Mouse (Mus musculus): ENCODE results near the gene Calb2. TPM values are rescaled to one million over a fixed set of nuclear protein-coding genes. Genes with fewer than 3 reads are reported as not detected.

The Calb2 gene
- total RNA-seq, 2 experiments from 2014 or later, result not detected

DNA sequence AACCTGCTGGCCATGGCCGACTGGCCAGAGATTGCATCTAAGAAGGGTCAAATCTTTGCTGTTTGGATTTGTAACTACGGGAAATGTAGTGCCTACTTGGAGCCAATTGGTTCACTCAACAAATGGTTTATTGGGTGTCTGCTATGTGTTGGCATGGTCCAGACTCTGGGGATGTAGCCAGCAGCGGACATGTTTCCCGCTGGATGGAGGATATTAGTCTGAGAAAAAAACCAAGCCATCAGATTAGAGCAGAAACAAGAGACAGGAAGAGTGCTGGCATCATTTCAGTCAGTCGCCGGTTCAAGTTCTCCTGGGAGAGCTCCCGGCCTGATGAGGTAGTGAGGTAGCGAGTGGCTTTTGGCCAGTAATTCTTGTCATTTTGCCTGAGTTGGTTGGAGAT lies 33.8 kb downstream of the Calb2 start:
- no peak for ATAC-seq (ENCODE audit: poor library complexity, severe bottlenecking)

DNA sequence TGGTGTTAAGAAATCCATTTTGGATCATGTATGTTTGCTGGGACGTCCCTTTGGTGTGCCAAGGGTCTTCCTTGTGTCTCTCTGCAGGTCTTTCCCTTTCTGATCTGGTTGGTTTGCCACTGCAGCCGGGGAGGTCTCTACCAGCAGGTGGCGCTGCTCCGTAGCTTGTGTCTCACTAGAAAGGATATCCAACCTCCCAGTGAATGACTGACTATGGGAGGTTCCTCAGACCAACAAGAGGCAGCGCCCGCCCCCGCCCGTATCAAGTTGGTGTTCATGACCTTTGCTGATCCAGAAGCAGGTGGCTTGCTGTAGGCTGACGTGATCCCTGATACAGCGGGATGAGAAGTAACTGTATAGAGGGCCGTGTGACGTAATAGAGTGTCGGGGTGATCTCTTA lies 37.5 kb downstream of the Calb2 start:
- no peak for ATAC-seq (ENCODE audit: poor library complexity, severe bottlenecking)

DNA sequence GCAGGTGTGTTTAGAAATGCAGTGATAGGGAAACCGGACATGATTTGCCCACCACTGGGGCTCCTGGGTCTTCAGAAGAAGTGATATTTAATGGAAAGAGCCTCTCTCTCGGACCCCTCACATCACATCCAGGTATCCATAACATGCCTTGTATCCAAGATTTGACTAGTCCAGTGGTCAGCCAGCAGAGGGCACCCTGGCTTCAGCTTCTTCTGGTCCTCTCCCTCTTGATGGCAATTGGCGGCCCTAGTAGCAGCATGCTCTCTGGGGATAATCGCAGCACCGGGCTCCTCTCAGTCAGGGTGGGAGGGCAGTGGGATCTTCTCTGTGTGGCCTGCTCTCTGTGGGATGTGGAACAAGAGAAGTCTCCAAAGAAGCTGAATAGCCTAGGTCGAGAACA lies 48.3 kb downstream of the Calb2 start:
- no peak for ATAC-seq (ENCODE audit: poor library complexity, severe bottlenecking)

DNA sequence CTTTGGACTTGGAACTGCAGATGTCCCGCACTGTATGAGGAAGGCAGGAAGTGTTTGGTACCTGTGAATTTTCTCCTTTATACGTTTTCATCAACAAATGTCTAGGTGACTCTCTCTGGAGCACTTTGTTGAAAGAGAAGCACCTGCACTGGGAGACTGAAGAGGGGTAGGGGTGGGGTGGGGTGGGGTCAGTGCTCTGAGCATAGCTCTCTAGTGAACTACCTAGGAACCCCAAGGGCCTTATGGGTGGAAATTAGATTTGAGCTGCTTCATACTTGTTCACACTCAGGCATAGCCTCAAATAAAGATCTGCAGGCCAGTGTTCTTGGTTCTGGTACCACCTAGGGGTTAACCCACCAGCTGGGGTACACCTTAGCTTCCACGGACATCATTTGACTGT lies 65.4 kb downstream of the Calb2 start, which contains the start of gene Gm17720:
TSS of gene Gm17720 (minus strand) at position 101 of the 400 bp plus-strand sequence.
- ATAC-seq (ENCODE audit: poor library complexity, severe bottlenecking), result no peak

DNA sequence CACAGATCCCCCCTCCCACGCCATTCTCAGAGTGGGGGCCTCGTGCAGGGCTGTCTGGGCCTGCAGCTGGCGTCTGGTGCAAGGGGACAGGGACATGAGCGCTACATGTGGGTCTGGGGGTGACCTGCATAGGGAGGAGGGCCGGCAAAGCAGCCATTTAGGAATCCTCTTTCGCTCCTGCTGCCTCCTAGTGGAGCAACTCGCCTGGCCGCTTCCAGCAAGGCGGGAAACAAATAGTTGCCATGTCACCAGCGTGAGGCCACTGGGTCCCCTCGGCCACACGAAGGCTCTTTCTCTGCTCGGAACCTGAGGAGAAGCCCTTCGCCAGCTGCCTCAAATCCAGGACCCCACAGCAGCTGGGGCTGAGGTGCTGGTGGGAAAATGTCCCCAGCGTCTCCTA lies 66.3 kb downstream of the Calb2 start:
- ATAC-seq (ENCODE audit: poor library complexity, severe bottlenecking), result no peak

DNA sequence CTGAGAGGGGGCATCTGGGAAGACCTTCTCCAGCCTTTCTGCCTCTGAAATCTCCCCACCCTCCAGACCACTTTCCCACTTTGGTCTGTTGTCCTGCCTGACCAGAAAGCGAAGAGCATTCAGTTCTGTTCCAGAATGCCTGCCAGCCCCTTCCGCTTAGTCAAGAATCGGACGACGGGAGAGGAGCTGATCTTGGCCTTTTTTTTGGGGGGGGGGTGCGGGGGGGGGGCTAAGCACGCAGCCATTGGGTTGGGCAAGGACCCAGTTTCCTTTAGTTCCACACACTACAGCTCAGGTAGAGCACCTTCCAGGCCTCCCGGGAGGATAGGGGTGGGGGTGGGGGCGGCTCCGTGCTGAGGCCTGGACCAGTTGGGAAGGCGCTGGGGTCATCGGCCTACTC lies 67.1 kb downstream of the Calb2 start, which contains the start of gene Gm21964:
TSS of gene Gm21964 (plus strand) at position 301 of the 400 bp plus-strand sequence.
- no peak for ATAC-seq (ENCODE audit: poor library complexity, severe bottlenecking)

DNA sequence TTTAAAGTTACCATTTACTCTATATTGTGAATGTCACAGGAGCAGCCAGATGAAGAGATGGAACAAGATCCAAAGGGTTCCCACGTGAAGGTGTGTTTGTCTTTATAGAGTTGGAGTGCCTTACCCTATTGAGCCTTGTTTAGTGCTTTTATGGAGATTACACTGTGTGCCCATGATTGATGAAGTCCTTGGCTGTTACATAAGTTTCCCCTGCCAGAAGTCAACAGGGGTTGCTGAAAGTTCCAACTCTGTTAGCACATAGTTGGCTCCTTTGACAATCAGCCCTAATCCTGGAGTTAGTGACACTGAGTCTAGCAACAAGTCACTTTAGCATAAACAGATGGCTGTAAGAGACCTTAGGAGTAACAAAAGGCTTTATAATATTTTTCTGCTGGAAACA lies 76.1 kb downstream of the Calb2 start:
- ATAC-seq (ENCODE audit: poor library complexity, severe bottlenecking), result no peak

Other genes starting within 250 kb of the Calb2 start
- gene Marveld3, start 206.0 kb downstream of the Calb2 start, total RNA-seq (2015), result not detected in 2 replicates
- gene Marveld3, start 206.0 kb downstream of the Calb2 start, total RNA-seq (2017), result not detected in 2 replicates
- gene Tat, start 177.8 kb downstream of the Calb2 start, total RNA-seq (2015), result not detected in 2 replicates
- not detected in 2 replicates for gene Tat, start 177.8 kb downstream of the Calb2 start, total RNA-seq (2017)
- not detected in 2 replicates for gene Chst4, start 128.5 kb downstream of the Calb2 start, total RNA-seq (2015)
- not detected in 2 replicates for gene Chst4, start 128.5 kb downstream of the Calb2 start, total RNA-seq (2017)
- gene Zfp612, start 88.5 kb downstream of the Calb2 start, total RNA-seq (2015), result not detected in 2 replicates
- not detected in 2 replicates for gene Zfp612, start 88.5 kb downstream of the Calb2 start, total RNA-seq (2017)
- not detected in 2 replicates for gene Gm21964, start 67.0 kb downstream of the Calb2 start, total RNA-seq (2015)
- not detected in 2 replicates for gene Gm21964, start 67.0 kb downstream of the Calb2 start, total RNA-seq (2017)
- not detected in 2 replicates for gene Gm17720, start 65.5 kb downstream of the Calb2 start, total RNA-seq (2015)
- gene Gm17720, start 65.5 kb downstream of the Calb2 start, total RNA-seq (2017), result not detected in 2 replicates
- 3.4 and 6.0 TPM in 2 replicates for gene Cmtr2, start 47.5 kb upstream of the Calb2 start, total RNA-seq (2015)
- 3.3 and 4.4 TPM in 2 replicates for gene Cmtr2, start 47.5 kb upstream of the Calb2 start, total RNA-seq (2017)
- gene Hydin, start 98.8 kb upstream of the Calb2 start, total RNA-seq (2015), result not detected in 2 replicates
- 0.11 TPM in 1 of 2 replicates, not detected in the other for gene Hydin, start 98.8 kb upstream of the Calb2 start, total RNA-seq (2017)